Mouse (Mus musculus): ENCODE measurements at regions not wholly inside any gene's neighbourhood (a gene's known extent, or its start where the extent isn't known, plus 50 kb on each side); places are given as distances from the start of the nearest gene placed in this dataset.

- no peak for DNase-seq
Measured at GRCm38 (mm10) chr4:95417075-95417474, 140.2 kb upstream of the Fggy start.

GRCm38 (mm10) chr4:95426563-95426962 lies 130.7 kb upstream of the Fggy start:
- DNase-seq = no peak

- DNase-seq = no peak
Measured at GRCm38 (mm10) chr4:95434543-95434942, 122.8 kb upstream of the Fggy start.

- DNase-seq = no peak
Measured at GRCm38 (mm10) chr4:95435080-95435479, 122.2 kb upstream of the Fggy start.

GRCm38 (mm10) chr4:95439834-95440233 lies 117.5 kb upstream of the Fggy start:
- no peak for DNase-seq

- no peak for DNase-seq
Measured at GRCm38 (mm10) chr4:95443854-95444811, 113.2 kb upstream of the Fggy start.

- no peak for DNase-seq
Measured at GRCm38 (mm10) chr4:95450286-95450685, 107.0 kb upstream of the Fggy start.

- no peak for DNase-seq
Measured at GRCm38 (mm10) chr4:95451831-95452230, 105.5 kb upstream of the Fggy start.

GRCm38 (mm10) chr4:95456318-95456717 lies 101.0 kb upstream of the Fggy start:
- DNase-seq = no peak

GRCm38 (mm10) chr4:95456943-95457342 lies 100.4 kb upstream of the Fggy start:
- DNase-seq = no peak

- no peak for DNase-seq
Measured at GRCm38 (mm10) chr4:95462476-95462875, 94.8 kb upstream of the Fggy start.

GRCm38 (mm10) chr4:95463082-95463825 lies 94.1 kb upstream of the Fggy start:
- DNase-seq = no peak

- no peak for DNase-seq
Measured at GRCm38 (mm10) chr4:95466647-95467046, 90.7 kb upstream of the Fggy start.

- DNase-seq = no peak
Measured at GRCm38 (mm10) chr4:95467526-95467925, 89.8 kb upstream of the Fggy start.

- DNase-seq = no peak
Measured at GRCm38 (mm10) chr4:95474726-95475406, 82.4 kb upstream of the Fggy start.

- DNase-seq = no peak
Measured at GRCm38 (mm10) chr4:95476071-95476724, 81.1 kb upstream of the Fggy start.

GRCm38 (mm10) chr4:95483571-95483970 lies 73.7 kb upstream of the Fggy start:
- no peak for DNase-seq

- no peak for DNase-seq
Measured at GRCm38 (mm10) chr4:95487323-95487722, 70.0 kb upstream of the Fggy start.

GRCm38 (mm10) chr4:95487969-95488368 lies 69.3 kb upstream of the Fggy start:
- DNase-seq = no peak

GRCm38 (mm10) chr4:95489059-95489458 lies 68.2 kb upstream of the Fggy start:
- DNase-seq = no peak

- DNase-seq = no peak
Measured at GRCm38 (mm10) chr4:95500265-95500664, 57.0 kb upstream of the Fggy start.

- DNase-seq = no peak
Measured at GRCm38 (mm10) chr4:95501164-95501563, 56.1 kb upstream of the Fggy start.
